Mouse (Mus musculus) left cerebral cortex, adult 2 months (tissue): ENCODE data around the gene Crls1. TPM values are rescaled to one million over a fixed set of nuclear protein-coding genes. Genes with fewer than 3 reads are reported as not detected.

Source experiments
- DNase-seq, 2 experiments: peaks; one replicate each; pipeline ENCODE4 v3.0.0; 2021 to 2022; ENCODE audit warnings: low spot score in 2 of 2, mixed read lengths in 1 of 2; ENCODE audit errors: extremely low spot score in 1 of 2
- H3K27ac ChIP-seq: fragments of 200-600 bp; 2 replicates; pipeline ENCODE4 v1.8.1; 2022
- H3K4me3 ChIP-seq: fragments of 200-600 bp; 2 replicates; pipeline ENCODE4 v1.8.1; 2022
- CTCF ChIP-seq: fragments of 200-600 bp; IDR thresholded peaks from 2 replicates; pipeline ENCODE4 v1.8.1; 2022; ENCODE audit warnings: antibody characterized with exemption, mild to moderate bottlenecking, moderate library complexity
- intact Hi-C: fragments of 180-260 bp; cut with DNase I; formaldehyde crosslinking; loops from one replicate; pipeline ENCODE4 v1.15.1; 2025
- total RNA-seq, 2 experiments: library from RNA; stranded (reverse); gene quantifications; 2 replicates each; pipeline ENCODE4 v1.2.3; 2021

Crls1 gene
- total RNA-seq, 2 experiments from 2014 or later, result 26.3 to 27.4 TPM

DNA sequence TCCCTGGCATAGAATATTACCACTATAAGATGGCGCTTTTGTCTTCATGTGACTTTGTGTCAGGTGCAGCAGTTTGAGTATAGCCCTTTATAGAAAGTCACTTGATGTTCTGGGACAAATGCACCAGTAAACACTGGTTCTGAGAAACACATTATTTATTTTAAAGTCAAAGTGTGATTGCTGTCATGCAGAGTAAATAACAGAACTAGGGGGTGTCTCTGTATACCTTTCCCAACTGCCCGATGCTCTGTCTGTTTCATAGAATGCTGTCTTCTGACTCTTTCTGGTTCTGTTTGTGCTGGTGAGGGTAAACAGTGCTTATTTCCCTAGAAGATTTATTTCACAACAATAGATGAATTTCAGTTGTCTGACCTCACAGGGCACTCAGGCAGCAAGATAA is 16.9 kb downstream of the Crls1 start:
- no peak overlapping the region for H3K27ac ChIP-seq
- TF ChIP-seq CTCF, result no peak
- H3K4me3 ChIP-seq, result no peak overlapping the region
- DNase-seq, result no peak
- intact Hi-C loops, result no loop called here

DNA sequence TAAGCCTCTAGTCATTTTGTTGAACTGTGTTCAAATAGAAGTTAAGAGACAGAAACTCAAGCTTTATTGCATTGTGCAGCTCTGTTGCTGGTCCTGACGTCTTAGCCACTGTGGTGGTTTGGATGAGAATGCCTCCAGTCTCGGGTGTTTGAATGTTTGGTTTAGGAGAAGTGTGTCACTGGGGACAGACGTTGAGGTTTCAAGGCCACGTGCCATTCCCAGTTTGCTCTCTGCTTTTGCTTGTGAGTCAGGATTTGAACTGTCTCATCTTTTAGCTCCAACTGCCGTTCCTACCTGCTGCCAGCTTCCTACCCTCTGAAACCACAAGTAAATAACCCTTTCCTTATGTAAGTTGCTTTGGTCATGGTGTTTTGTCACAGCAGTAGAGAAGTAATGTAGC is 21.1 kb downstream of the Crls1 start:
- DNase-seq, result no peak
- no peak for TF ChIP-seq CTCF
- intact Hi-C loops, result no loop called here
- H3K27ac ChIP-seq, result no peak overlapping the region
- H3K4me3 ChIP-seq, result no peak overlapping the region

DNA sequence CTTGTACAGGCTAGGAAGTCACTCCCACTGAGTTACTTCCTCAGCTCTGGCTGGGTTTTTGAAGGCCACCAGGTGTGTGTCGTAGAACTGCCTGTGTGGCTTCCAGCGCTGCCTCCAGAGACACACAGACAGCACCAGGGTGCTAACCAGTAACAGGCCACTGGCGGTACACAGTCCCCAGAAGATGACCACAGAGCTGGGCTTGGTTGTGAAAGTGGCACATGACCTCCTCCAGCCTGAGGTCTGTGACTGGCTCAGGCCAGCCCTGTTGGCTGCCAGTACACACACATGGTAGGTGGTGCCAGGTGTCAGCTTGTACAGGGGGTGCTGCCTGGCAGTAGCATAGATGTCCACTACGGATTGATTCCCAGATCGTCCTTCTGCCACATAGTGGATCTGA is 23.2 kb downstream of the Crls1 start:
- no peak for DNase-seq
- intact Hi-C loops, result no loop called here
- Histone ChIP-seq H3K27ac (no peak overlapping the region), H3K4me3 (no peak overlapping the region)
- TF ChIP-seq CTCF, result no peak

DNA sequence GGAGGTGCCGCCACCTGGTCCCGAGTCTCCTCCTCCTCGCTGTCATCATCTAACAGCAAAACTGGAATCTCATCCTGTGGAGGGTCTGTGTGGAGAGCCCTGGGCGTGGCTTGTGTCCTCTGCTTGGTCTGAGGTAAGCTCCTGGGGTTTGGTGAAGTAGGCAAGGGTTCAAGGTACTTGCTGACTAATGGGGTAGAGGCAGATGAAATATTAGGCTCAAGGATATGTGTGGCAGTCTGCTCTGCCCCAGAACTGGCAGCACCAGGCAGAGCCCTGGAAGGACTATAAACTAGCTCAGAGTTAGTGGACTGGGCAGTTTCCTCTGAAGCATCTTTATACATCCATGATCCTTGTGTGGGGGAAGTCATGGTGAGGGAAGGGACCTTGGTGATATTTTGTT is 23.8 kb downstream of the Crls1 start:
- Histone ChIP-seq H3K4me3 (no peak overlapping the region), H3K27ac (no peak overlapping the region)
- no peak for DNase-seq
- no peak for TF ChIP-seq CTCF
- intact Hi-C loops, result no loop called here

DNA sequence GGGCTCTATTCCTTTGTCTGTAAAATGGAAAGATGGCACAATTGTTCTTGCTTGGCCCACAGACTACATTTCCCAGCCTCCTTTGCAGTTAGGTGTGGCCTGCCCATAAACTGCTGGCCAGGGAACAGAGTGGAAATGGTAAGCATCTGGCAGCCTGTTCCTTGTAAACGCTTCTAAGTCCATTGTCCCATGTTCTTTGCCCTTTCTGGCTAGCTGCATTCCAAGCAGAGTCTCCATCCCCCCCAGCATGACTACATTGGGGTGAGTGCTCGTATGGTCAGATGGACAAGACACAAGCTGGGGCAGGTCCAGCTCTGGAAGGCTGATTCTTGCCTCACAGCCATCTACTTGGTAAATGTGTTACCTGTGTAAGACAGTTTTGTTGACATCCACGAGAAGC is 25.2 kb downstream of the Crls1 start:
- no peak overlapping the region for H3K4me3 ChIP-seq
- no peak overlapping the region for H3K27ac ChIP-seq
- TF ChIP-seq CTCF, result no peak
- DNase-seq, result no peak
- intact Hi-C loops, result no loop called here

DNA sequence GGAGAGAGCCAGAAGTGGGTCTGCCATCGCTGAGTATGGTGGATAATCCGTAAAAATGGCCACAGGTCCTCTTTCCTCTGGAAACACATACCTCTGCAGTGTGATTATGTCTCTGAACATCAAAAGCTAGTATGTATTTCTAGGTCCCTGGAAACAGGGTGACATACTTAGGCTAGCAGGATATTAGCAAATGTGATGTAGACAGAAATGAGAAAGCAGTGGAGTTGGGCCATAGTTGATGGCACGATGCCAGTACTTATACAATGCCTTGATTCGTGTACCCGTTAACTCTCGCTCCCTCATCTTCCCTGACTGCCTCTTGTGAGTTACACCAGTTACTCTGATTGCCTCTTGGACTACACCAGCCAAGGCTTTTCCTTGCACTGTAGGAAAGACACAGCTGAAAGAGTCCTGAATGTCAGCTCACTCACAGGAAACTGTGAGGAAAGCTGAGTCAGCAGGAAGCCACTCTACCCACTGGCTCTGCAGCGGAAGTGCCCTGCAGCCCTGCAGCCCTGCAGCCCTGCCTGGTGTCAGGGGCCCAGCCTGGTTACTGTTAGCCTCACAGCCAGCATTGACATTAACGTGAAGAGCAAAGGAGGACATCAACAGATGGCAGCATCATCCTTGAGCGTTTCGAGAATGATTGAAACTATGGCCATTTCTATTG is 27.3 kb downstream of the Crls1 start:
- no peak for DNase-seq
- Histone ChIP-seq H3K27ac (no peak overlapping the region), H3K4me3 (no peak overlapping the region)
- intact Hi-C loops, result no loop called here
- no peak for TF ChIP-seq CTCF

DNA sequence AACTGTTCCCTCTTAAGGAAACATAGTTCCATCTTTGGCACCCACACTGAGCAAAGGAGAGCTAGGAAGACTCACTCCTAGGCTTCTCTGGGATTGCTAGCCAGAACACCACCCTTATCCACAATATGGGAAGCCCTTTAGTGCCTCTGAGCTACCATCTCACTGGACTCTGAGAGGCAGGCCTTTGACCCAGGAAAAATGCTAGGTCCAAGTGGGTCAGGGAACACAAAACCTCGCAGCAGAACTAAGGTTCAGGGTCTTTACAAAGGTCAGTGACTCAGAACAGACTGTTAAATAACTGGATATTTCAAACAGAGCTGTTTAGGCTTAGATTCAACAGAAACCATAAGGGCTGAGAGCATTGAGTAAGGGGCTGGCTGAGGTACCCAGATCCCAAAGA is 30.5 kb downstream of the Crls1 start:
- Histone ChIP-seq H3K27ac (no peak overlapping the region), H3K4me3 (no peak overlapping the region)
- intact Hi-C loops, result no loop called here
- DNase-seq, result no peak
- TF ChIP-seq CTCF, result no peak

DNA sequence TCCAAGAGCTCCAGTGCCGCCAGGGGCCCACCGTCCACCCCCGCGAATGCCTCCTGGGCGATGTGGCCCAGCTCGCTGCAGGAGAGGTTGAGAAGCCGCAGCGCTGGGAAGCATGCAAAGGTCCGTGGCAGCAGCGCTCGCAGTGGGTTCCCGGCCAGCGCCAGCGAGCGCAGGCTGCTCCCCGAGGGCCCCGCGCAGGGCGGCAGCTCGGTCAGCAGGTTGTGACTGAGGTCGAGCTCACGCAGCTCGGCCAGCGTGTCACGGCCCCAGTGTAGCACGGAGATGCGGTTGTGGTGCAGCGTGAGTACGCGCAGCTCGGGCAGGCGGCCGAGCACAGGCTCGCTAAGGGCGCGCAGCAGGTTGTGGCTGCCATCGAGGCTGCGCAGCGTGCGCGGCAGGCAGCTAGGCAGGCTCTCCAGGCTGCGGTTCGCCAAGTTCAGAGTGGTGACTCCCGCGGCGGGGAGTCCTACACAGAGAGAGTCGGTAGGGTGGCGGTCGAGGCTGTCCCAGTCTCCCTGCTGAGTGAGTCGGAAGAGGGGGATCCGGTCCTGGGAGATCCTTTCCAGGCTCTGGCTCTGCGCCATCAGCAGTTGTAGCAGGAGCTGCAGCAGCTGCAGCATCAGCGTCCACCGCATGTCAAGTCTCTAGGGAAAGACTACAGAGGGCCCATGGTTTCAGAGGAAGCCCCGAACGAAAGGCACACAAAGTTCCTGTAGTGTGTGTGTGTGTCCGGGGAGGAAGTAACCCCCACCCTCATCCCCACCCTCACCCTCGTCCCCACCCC is 33.0 kb downstream of the Crls1 start:
- no peak for TF ChIP-seq CTCF
- intact Hi-C loops, result no loop called here
- peak overlapping the region; percentile 44 for H3K4me3 ChIP-seq
- peak in 1 of 2 experiments; percentile 12 for DNase-seq
- no peak overlapping the region for H3K27ac ChIP-seq

DNA sequence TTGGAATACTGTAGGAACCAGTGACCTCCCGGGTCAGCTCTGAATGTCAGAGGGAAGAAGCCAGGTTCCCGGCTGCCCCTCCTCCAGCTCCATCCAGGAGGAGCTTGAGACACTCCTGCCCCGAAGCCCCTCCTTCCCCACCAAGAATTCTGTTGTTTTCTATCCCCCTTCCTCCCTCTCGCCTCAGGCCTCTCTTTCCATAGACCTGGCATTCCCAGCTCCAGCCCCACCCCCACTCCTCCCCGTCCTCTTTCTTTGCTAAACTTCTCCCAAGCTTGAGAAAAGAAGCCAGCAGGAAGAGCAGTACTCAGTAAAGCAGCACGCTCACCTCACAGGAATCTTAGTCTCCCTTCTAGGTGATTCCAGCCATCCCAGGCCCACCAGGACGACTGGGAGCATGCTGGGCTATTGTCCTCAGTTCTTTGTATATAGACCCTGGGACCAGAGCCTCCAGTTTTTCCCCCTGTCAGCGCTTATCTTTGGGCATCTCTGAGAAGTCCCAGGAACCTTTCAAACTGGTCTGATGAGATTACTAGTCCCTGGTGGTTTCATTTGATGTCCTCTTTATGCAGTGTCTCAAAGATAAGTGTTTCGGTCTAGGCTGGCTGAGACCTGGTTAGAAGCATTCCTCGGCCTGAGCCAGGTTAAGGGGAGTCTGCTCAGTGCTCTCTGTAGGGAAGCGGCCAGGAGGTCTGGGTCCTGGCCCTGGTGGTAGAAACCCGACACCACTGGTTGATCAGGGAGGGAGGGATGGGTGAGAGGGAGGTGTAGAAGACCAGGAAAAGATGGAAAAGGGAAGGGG is 34.6 kb downstream of the Crls1 start, which contains the start of gene Lrrn4:
Lrrn4 (minus strand) TSS at position 48 of the 802 bp plus-strand sequence.
- no peak within 1 kb of the TSS for H3K27ac ChIP-seq
- intact Hi-C loops, result no loop called here
- DNase-seq, result no peak
- peak within 1 kb of the TSS; percentile 44 for H3K4me3 ChIP-seq
- no peak for TF ChIP-seq CTCF

DNA sequence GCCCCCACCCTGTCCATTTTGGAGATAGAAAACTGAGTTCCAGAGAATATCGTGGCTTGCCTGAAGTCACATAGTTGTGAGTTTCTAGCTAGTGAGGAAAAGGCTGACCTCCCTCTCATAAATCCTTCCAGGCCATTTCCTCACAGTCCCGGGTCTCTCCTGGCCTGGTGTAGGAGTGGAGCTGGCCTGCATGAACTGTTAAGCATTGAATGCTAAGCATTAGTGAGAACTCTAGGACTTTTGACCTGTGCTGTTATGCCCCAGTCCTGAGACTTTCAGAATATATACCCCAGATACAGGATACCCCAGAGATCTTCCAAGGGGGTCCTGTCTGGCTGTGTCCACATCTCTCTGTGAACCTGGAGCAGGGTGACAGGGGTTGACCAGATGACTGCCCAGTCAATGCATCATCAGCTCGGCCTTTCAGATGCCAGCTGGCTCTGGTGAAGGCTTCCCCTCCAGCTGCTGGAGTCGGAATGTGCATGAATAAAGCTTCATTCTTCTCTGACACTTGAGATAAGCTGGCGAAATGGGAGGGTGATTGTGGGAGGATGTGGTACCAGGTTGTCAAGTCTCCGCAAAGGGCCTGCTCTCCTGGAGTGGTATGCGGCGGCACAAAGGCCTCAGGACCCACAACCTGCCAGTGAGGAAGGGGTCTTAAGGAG is 38.0 kb downstream of the Crls1 start:
- intact Hi-C loops, result no loop called here
- DNase-seq, result no peak
- no peak for TF ChIP-seq CTCF
- H3K27ac ChIP-seq, result no peak overlapping the region
- H3K4me3 ChIP-seq, result no peak overlapping the region

DNA sequence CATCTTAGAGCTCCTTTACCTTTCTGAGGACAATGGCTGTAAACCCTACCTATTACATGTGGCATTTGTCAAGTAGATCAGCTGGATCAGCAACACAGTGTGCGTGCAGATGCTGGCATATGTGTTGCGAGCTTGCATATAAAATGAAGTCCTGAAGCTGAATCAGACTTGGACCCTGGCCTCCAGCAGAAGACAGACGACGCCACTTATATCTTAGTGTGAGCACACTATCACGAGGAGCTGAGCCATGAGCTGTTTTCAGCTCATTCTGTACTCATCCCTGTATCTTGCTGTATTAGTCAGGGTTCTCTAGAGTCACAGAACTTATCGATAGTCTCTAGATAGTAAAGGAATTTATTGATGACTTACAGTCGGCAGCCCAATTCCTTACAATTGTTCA is 38.8 kb downstream of the Crls1 start:
- no peak overlapping the region for H3K27ac ChIP-seq
- TF ChIP-seq CTCF, result no peak
- DNase-seq, result no peak

DNA sequence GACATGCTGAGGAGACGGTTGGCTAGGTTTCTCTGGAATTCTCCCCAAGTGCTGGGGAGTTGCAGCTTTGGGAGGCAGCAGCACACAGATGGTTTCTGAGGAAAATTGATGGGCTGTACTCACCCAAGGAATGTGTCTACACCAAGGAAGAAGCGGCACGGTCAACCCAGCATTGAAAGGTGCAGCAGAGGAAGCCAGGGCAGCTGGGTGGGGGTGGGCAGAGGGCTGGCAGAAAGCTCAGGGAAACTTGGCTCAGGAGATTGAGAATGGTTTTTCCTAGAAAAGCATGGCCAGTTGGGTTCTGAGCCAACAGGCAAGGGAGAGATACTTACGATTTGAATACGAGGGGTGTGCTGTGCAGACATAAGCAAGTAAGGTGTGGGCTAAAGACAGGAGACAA is 47.4 kb downstream of the Crls1 start:
- intact Hi-C loops, result no loop called here
- Histone ChIP-seq H3K4me3 (no peak overlapping the region), H3K27ac (no peak overlapping the region)
- TF ChIP-seq CTCF, result no peak
- DNase-seq, result no peak

More for the DNA sequence above, 38.8 kb downstream of the Crls1 start:
- intact Hi-C loops, result no loop called here
- H3K4me3 ChIP-seq, result no peak overlapping the region
